Mouse (Mus musculus) layer of hippocampus, adult 18-20 months (tissue): ENCODE data around the gene Klhl29. TPM values are rescaled to one million over a fixed set of nuclear protein-coding genes. Genes with fewer than 3 reads are reported as not detected.
A peak's percentile ranks its signal among the peaks of the same experiment; 100 is the strongest.

Experiments
- DNase-seq, 2 experiments: peaks; one replicate each; pipeline ENCODE4 v3.0.0; 2022; ENCODE audit warnings: low spot score in 2 of 2
- total RNA-seq, 2 experiments: library from RNA; stranded (reverse); gene quantifications; 2 replicates each; pipeline ENCODE4 v1.2.3; 2021

Gene Klhl29
- total RNA-seq, 2 experiments from 2014 or later = 40.8 to 44.5 TPM

DNA sequence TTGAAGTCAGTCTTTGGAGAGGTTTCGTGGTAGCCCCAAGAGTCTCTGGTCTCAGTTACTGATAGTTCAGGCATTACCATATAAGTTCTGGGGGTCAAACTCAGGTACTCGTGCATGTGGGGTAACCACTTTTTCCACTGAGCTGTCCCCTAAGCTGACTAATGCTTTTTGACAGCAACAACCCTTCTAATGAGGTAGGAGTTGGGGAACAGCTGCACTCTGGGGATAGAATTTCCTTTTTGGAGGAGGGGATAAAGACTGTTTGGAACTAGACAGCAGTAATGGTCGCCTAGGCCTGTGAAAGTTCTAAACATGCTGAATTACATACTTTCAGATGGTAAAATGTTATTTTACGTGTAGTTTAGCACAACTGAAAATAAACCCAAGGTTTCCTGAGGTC, 184.3 kb downstream of the Klhl29 start:
- no peak for DNase-seq

DNA sequence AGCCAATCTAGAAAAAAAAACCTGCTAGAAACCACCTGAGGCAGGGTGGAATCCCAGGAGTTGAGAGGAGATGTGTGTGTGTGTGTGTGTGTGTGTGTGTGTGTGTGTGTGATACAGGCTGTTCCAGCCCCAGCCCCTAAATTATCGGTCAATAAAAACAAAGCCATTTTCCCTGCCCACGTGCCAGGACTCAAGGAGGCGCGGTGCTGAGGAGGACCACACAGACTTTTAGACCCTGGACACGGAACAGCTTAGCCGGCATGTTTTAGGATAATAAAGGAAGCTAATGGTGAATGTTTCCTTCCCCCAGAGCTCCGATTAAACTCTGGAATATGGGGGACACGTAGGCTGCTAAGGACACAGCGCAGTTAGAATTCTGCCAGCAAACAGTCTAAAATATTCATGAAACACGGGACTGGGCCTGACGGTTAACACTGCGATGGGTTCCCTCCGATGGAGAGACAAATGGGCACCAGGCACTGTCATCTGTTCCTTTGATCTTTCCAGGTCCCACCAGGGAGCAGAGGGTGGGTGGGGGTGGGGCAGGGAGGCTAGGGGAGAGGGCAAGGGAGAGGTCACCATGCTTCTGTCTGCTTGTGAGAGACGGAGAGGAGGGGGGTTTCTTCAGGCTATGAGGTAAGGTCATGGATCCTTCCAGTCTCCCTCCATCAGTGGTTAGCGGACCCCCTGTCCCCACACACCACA, 185.9 kb downstream of the Klhl29 start:
- no peak for DNase-seq

- DNase-seq = no peak
Observed at GRCm38 (mm10) chr12:5188899-5189298, 186.6 kb downstream of the Klhl29 start.

DNA sequence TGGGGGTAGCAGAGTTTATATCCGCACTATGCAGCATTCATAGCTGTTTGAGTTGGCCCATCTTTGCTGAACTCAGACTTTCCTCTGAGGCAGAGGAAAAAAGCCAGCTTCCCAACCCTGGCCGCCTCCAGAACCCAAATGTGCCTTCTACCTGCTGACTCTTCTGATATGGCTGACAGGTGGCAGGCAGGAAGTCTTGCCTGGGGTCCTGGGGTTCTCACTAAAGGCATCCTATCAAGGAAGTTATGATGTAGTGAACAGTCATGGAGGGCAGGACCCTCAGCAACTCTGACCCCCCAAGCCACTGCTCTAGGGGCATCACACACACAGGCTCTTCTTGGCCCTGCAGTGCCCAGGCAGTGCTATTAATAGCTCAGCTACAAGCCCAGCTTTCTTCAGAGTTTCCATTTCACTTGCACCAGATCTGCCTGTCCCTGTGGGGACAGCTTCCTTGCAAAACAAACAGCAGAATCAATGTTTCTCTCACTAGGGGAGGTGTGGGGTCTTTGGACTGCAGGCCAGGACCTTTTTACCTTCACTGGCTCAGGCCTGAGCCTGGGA, 187.6 kb downstream of the Klhl29 start:
- no peak for DNase-seq

DNA sequence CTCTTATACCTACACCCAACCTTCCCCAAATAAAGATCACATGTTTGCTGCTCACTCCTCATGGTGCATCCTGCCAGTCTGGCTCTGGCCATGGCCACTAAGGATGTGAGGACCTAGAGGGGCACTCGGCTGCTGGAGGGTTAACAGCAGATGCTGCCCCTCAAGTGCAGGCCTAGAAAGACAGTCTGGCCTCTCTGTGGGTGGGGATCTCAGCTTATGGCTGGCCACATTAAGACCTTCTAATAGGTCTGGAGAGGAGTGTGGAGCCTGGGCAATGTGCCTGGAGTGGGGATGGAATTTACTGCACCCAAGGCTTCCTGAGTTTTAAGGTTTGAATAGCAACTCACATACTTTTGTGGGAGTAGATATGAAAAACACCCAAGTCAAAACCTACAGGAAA, 188.8 kb downstream of the Klhl29 start:
- no peak for DNase-seq

- DNase-seq = no peak
Observed at GRCm38 (mm10) chr12:5185603-5186002, 189.9 kb downstream of the Klhl29 start.

GRCm38 (mm10) chr12:5182586-5182985, 192.9 kb downstream of the Klhl29 start:
- DNase-seq = no peak

DNA sequence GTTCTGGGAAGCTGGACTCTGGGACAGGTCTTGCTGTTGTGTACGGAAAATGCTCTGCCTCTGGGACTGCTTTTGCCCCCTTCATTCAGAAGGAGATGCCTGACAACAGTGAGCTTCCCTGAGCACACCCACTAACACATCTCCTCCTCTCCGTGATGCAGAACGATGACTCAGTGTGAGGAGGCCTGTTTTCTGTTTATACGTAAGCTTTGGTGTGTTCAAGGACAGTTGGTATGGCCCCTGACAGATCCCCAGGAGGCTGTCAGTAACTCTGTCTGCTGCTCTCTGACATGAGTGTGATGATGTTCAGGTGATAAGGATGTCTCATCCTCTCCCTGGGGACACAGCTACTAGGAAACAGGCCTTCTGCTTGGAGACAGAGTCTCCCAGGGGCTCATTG, 193.3 kb downstream of the Klhl29 start:
- peak in 1 of 2 experiments; percentile 50 for DNase-seq

GRCm38 (mm10) chr12:5176716-5177341, 198.7 kb downstream of the Klhl29 start:
- DNase-seq = no peak

GRCm38 (mm10) chr12:5166141-5166540, 209.3 kb downstream of the Klhl29 start:
- DNase-seq = no peak

DNA sequence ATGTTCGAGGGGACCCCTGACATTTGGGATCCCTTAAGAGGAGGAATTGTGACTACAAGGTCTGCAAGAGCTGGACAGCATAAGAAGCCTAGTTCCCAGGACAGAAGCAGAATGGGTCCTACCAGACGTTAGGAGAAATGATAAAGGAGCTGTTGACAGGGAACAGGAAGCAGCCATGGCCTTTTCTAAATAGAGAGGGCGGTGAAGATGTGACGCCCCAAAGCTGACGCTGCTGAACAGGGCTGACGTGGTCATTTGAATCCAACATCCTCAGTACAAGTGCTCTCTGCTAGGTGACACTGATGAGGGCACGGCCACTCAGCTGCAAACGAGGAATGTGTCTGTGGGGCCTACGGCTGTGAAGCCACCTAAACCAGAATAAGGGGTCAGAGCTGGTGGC, 210.1 kb downstream of the Klhl29 start:
- no peak for DNase-seq

DNA sequence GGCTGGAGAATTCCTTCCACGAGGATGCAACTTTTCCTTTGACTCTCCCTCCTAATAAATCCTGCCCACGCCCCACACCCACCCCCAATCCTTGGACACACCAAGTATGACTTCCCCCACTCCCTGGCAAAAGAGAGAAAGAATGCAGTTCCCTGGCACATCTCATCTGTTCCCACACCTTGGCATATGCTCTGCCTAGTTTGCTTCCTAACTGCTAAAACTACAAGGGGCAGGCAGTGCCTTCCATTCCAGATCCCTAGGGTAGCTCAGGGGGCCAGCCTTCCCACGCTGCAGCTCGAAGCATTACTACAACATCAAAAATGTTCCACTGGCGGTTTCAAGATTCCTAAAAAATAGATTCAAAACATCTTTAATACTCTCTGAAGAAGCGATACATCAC, 212.8 kb downstream of the Klhl29 start:
- DNase-seq = no peak

DNA sequence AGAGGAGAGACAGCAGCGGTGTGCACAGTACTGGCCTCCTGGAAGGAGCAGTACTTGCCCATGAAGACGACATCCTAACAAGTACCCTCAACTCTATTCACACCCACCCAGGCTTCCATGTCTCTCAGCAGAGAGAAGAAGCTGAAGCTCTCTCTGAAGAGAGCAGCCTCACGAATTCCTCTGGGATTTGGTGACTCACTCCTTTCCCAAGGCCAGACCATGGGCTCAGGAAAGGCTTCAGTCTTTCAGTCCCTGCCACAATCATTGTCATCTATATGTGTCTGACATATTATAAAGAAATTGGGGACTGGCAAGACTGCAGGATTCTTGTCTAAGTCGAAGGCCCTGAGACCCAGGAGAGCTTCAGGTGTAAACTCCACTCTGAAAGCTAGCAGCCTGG, 213.9 kb downstream of the Klhl29 start:
- no peak for DNase-seq

DNA sequence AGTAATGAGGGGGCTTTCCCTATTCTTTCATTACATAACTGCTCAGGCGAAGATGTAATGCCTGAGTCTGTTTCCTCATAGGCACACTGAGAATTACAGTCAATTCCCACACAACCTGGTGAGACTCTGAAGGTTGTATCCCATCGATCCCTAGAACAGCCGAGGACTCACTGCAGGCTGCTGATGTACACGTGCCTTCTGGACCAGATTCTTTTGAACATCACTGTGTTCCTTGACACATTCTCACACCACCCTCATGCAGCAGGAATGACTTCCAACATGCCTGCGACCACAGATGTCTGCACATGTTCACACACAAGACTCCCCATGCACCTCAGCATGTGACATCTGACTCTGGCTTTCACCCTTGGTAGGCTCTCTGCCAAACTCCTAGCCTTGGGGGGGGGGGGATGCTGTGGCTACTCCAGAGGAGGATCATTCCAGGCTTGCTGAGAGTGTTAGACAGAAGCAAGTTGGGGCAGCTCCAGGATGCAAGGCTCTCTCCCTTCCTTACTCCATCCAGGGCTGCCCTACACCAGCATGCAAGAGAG, 217.5 kb downstream of the Klhl29 start:
- no peak for DNase-seq

GRCm38 (mm10) chr12:5157021-5157681, 218.3 kb downstream of the Klhl29 start:
- peak; percentile 81 to 89 for DNase-seq

GRCm38 (mm10) chr12:5155177-5155576, 220.3 kb downstream of the Klhl29 start:
- DNase-seq = no peak

DNA sequence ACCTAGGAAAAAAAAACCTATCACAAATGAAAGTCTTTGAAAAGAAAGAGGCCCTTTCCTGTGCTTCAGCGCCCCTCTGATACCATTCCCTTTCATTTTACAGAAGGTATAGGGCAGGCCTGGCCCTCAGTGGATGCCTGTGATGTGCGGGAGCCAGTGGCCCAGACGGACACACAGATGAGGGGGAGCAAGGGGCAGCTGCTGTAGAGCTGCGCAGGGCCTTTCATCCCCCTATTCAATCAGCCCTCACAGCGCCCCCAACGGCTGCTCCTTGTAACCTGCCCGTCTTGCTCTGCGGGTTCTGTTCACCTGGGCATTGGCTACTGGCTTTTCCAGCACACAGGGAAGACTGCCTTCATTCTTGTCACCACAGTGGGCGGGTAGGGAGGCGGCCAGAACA, 223.6 kb downstream of the Klhl29 start:
- no peak for DNase-seq

GRCm38 (mm10) chr12:5147346-5148035, 228.0 kb downstream of the Klhl29 start:
- DNase-seq = no peak

DNA sequence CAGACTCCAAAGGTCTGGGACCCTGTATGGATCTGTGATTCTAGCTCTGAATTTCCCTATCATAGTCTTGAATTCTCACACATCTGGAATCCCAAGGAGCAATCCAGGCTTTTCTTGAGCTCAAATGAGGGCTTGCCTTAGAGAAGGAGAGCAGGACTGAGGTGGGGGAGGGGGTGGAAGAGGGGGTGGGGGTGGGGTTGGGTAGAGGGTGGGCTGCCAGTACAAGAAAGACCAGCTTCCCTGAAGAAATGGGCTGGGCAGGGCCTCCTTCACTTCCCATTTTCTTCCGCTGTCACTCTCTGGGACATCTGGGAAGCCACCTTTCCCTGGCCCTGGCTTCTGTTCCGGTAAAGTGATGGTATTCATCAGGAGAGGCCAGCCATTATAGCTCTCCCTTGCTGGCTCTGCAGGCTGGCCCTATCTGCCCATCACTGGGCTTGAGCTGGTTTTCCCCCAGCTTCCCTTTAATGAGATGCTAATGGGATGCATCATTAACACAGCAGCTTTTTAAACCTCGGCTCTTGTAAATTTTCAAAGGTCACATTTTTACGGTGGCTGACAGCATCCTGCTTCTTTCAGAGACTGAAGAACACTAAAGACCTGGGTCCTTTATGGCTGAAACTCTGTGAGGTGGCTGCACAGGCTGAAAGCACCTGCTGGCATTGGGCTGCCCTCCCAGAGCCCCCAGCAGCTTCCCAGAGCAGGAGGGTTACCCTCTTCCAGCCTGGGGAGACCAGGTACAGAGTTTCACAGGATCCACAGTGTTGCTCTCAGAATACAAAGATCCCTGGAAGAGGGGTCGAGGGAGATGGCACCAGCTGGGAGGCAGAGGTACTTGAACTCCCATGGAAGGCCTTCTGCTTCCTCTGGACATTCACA, 231.3 kb downstream of the Klhl29 start:
- DNase-seq = no peak

DNA sequence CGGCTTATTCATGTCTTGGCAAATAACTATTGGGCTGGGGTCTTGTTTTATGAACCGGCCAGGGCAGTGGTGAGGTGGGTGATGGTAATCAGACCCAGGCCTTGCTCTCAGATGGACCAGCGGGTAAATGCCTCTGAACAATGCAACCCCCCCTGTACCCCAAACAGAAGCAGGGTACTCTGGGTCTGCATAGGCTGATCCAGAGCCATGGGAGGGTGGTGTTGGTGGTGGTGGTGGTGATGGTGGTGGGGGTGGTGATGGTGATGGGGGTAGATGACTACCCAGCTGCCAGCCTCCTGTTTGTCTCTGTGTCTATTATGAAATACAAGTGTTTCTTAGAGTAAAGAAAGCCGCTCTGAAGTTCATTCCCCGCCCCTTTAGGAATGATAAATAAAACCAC, 232.3 kb downstream of the Klhl29 start:
- no peak for DNase-seq
